Mouse (Mus musculus): ENCODE data around the gene Gpr156. TPM values are rescaled to one million over a fixed set of nuclear protein-coding genes. Genes with fewer than 3 reads are reported as not detected.

The Gpr156 gene
- polyA plus RNA-seq, 1 experiment from 2014 or later, result 3.3 TPM

Other genes starting within 250 kb of the Gpr156 start
- gene Fstl1, start 139.6 kb upstream of the Gpr156 start, polyA plus RNA-seq (2015; fragmentation: Nextera tagmentation; extraction: Ambion mirVana), result 92.7 and 103 TPM in 2 replicates
- 0.14 and 0.27 TPM in 2 replicates for gene Gm36028, start 55.4 kb upstream of the Gpr156 start, polyA plus RNA-seq (2015; fragmentation: Nextera tagmentation; extraction: Ambion mirVana)
- gene Lrrc58, start 48.1 kb upstream of the Gpr156 start, polyA plus RNA-seq (2015; fragmentation: Nextera tagmentation; extraction: Ambion mirVana), result 48.2 and 51.7 TPM in 2 replicates
- gene Gsk3b, start 172.5 kb downstream of the Gpr156 start, polyA plus RNA-seq (2015; fragmentation: Nextera tagmentation; extraction: Ambion mirVana), result 146 and 151 TPM in 2 replicates

Measured in hindbrain, embryonic 15.5 days (tissue).